Mouse (Mus musculus): ENCODE results near the gene Manba.
"Not testable (repeated sequence)": the region's sequence is repeated elsewhere in the genome, so short reads cannot be mapped to it uniquely, and the experiment has no call there.

Manba gene

GRCm38 (mm10) chr3:135485128-135485899 is at the start of gene Manba:
Manba (plus strand) TSS chr3:135485611.
- peak; percentile 93 for ATAC-seq (ENCODE audit: low TSS enrichment)

DNA sequence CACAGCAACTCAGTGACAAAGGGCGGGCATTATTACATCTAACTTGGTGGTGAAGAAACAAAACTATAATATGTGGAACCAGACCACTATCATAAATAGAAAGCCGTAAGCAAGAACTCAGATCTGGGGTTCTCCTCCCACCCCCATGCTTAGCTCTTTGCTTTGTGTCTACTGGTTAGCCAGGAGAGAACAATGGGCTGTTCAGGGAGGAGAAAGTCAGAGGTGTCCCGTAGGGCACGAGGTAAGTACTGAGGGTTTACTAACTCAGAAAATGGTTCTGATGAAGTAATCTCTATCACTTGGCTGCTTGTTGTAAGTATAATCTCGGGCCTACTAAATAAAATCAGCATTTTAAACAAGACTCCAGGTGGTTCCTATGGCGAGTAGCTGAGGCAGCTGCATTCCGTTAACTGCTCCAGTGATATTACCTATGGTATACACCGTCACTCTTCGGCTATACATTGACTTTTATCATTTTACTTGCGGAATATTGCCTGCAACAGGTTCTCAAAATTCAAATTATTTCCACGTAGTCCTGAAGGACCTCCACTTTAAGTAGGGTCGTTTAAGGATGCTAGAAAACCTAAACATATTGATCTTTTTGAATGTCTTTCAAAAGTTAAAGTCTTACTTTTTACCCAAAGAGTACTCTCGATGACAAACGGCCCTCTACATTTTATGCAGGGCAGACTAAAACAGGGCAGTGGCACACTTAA is 48.4 kb upstream of the Manba start:
- ATAC-seq (ENCODE audit: low TSS enrichment) = no peak

DNA sequence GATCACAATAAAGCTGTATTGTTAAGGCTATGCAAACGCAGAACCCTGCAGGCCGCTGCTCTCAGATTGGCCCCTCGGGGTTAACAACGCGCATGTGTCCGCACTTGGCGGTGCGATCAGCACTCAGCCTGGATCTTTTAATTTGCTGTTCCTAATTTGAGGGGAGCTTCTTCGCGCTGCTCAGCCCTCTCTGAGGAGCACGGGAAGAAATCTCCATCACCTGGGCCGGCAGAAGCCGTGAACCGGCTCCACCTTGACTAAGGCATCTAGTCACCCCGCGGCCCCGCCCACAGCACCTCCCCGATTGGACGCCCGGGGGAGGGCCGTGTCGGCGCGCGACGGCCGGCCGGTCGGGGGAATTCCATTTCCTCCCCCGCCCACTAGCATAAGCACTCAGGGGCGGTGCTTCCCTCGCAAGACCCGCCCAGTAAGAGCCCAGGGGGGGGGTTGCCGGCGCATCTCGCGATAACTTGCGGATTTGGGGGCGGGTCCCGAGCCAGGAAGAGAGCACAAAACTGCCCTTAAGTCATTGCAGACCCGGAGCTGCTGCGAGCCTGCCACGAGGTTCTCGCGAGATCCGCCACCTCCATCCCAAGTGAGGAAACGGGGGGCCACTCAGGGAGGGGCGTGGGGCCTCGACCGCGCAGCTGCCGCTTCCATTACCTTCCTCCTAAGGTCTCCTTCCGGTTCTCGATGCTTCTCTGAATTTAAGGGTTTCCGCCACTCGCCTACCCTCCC is 47.5 kb upstream of the Manba start, which contains the start of gene Ube2d3:
Gene Ube2d3, plus strand, starts transcription at position 392 of the 738 bp plus-strand sequence.
- ATAC-seq (ENCODE audit: low TSS enrichment) = peak; percentile 86

- peak; percentile 35 for ATAC-seq (ENCODE audit: low TSS enrichment)
Measured at GRCm38 (mm10) chr3:135438531-135438912, 46.9 kb upstream of the Manba start.

DNA sequence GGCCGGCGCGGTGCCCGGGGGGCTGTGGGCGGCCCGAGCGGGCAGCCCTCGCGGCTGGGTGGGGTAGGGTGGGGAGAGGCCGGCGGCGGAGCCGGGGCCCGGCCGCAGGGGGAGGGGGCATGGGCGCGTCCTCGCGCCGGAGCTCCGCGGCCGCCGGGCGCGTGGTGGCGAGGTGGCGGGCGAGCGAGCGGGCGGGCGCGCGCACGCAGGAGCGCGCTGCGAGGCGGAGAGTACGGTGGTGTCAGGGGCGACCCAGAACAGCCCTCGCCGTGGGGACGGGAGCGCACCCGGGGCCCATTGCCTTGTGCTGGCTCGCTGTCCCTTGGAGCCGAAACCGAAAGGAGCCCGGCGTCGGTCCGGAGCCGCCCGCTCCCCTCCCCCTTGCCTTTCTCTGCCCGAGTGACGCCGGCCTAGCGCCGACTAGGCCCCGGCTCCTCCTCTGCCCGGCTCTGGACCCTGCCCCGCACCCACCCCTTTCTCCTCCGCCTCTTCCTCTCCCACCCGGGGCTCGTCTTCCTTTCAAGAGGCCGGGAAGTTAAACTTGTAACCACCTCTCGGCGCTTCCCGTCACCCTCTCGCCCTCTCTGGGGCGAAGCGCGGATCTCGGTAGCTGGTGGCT is 46.4 kb upstream of the Manba start:
- peak; percentile 43 for ATAC-seq (ENCODE audit: low TSS enrichment)

- ATAC-seq (ENCODE audit: low TSS enrichment) = no peak
Measured at GRCm38 (mm10) chr3:135439651-135440050, 45.8 kb upstream of the Manba start.

DNA sequence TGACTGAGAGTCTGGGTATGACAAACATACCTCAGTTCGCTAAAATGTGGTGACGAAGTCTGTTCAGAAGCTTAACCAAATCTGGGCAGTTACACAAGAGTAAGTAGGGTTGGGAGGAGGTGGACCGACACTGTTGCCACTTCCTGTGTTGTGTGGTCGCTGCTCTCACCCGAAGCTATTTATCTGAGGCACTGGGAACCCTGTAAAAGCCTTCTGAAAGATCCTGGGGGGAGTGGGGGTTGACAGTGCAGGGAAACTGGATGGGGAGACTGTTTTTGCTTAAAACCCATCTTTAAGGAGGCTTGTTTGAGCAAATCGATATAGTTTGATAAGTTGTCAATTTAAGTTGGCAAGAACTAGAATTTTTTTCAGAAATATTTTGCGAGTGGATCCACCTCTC is 45.2 kb upstream of the Manba start:
- no peak for ATAC-seq (ENCODE audit: low TSS enrichment)

- no peak for ATAC-seq (ENCODE audit: low TSS enrichment)
Measured at GRCm38 (mm10) chr3:135440621-135441020, 44.8 kb upstream of the Manba start.

DNA sequence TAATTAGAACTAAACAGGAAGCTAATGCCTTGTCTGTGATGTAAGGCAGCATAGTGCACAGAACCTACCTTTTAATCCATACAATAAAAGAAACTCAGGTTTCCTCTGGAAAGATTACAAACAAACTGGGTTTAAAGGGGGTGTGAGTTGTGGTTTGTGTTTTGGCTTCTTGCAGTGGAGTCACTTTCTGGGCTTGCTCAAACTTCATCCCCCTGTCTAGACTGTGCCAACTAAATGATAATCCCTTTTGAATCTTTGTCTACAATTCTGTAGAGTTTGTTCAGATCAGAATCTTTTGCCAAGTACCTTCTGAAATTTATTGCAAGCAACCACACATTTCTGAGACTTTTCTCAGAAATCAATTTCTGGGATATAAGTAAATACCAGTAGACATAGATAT is 40.5 kb upstream of the Manba start:
- ATAC-seq (ENCODE audit: low TSS enrichment) = no peak

DNA sequence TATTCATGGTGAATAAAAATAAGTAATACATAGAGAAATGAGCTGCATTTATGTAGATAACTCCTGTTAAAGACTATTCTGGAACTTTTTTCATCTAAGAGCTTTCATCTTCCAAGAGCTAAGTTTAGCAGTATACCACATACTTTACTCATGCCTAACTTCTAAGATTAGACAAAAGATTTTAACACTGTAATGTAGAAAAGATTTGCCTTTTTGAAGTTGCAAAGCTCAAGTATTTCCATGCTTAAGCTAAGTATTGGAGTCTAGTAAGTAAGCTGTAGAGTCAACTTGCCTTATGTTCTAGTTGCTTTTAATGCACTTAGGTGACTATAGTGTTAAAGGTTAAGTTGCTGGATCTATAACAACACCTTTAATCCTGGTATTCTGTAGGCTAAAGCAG is 26.4 kb upstream of the Manba start:
- ATAC-seq (ENCODE audit: low TSS enrichment) = peak; percentile 74

GRCm38 (mm10) chr3:135468402-135468801 is 17.0 kb upstream of the Manba start:
- ATAC-seq (ENCODE audit: low TSS enrichment) = 0 out of 2 replicates have a peak, but pooled peaks have one; percentile 24

DNA sequence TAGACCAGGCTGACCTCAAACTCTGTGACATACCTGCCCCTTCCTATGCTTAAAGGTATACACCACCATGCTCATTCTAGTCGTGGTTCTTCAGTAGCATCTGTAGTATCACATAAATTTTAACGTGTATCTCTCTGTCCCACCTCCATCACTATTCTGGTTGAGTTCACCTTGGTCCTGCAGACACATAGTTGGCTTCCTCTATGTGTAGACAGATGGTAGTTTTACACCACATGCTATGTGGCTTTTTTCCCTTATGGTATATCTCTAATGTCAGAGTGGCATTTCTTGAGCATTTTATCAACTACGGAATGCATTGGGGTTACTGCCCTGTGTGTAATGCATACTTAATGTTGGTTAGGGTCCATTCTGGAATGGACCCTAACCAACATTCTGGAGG is 16.3 kb upstream of the Manba start:
- no peak for ATAC-seq (ENCODE audit: low TSS enrichment)

- peak; percentile 88 for ATAC-seq (ENCODE audit: low TSS enrichment)
Measured at GRCm38 (mm10) chr3:135469974-135470373, 15.4 kb upstream of the Manba start.

GRCm38 (mm10) chr3:135470823-135471222 is 14.6 kb upstream of the Manba start:
- no peak for ATAC-seq (ENCODE audit: low TSS enrichment)

DNA sequence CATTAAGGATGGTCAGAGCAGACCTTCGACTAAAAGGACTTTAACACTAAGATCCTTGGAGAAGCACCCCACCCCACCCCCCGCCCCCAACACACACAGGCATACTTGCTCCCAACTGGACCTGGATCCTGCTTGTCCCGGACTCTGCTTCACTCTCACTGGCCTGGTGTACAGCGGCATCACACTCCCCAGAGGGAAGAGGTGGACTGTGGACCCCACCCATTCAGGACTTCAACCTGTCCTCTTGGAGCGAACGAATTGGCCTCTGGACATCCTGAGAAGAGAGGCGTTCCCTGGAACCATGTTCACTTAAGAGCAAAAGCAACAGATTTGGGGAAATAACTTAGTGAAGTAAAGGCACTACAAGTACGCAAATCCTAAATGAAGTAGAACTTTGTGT is 10.4 kb upstream of the Manba start:
- no peak for ATAC-seq (ENCODE audit: low TSS enrichment)

DNA sequence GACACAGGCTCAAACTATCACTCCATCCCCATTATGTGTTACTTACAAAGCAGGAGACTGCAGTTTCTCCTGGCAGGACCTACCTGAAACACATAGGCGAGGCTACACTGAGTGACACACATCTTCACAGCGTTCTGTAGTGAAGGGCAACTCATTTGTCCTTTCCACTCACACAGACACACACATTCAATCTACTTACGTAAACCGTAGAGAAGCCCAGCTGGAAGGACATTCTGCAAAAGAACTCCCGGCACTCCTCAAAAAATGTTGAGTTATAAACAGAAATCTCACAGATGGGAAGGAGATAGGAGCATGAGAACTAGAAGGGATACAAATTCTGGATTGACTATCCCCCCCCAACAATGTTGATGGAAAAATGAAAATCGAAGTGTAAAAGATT is 9.1 kb upstream of the Manba start:
- peak; percentile 93 for ATAC-seq (ENCODE audit: low TSS enrichment)

- ATAC-seq (ENCODE audit: low TSS enrichment) = peak; percentile 2; the same call in 1 of the 2 replicates
Measured at GRCm38 (mm10) chr3:135476977-135477376, 8.4 kb upstream of the Manba start.

- ATAC-seq (ENCODE audit: low TSS enrichment) = not testable (repeated sequence)
Measured at GRCm38 (mm10) chr3:135479090-135479489, 6.3 kb upstream of the Manba start.

- ATAC-seq (ENCODE audit: low TSS enrichment) = no peak
Measured at GRCm38 (mm10) chr3:135480767-135481166, 4.6 kb upstream of the Manba start.

DNA sequence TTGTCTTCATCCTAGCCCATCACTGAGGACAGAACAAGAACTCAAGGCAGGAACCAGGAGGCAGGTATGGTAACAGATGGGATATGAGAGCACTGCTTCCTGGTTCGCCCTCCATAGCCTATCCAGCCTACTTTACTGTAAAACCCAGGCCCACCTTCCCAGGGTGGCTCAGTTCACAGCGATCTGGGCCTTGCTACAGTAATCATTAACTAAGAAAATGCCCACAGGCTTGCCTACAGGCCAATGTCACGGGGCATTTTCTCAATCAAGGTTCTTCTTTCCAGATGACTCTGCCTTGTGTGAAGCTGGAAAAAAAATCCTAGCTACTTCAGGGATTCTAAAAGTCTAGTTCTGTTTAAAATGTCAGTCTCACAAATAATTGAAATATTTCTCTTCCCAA is 3.8 kb upstream of the Manba start:
- no peak for ATAC-seq (ENCODE audit: low TSS enrichment)

- not testable (repeated sequence) for ATAC-seq (ENCODE audit: low TSS enrichment)
Measured at GRCm38 (mm10) chr3:135484650-135485049, 761 bp upstream of the Manba start.

DNA sequence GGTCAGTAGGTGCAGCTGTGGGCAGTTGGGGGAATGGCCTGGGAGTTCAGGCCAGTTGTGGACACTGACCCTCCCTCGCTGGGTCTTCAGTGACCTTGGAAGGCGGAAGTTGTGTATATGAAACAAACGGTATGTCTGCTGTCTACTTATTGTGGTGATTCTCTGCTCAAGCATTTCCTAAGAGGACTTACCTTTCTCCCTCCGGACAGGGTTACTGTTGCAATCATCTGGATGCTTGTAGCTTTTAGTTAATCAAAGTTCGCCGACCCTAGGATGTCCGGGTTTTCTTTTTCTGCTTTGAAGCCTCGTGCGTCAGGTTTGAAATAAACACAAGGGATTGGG is 460 bp downstream of the Manba start:
- ATAC-seq (ENCODE audit: low TSS enrichment) = no peak

Data from frontal cortex, adult (tissue).